Mouse (Mus musculus): Measurements from ENCODE around the gene Stab1.

Stab1 gene

DNA sequence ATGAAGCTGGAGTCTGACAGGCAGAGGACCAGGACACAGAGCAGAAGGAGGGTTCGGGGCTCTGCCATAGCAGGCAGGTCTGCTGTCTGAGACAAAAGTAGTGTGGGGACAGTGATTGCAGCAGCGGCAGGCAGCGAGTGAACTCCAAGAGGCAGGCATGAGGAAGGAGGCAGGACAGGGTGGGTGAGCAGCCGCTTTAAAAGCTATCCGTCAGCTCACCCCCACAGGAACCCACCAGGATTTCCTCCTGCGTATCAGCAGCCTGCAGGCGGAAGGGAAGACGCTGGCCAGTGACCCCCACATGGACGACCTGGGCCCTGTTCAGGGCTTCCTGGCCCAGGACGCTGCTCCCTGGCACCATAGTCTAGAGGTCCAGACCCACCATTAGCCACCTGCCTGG, at the start of gene Stab1:
Gene Stab1, minus strand, starts transcription at position 217 of the 400 bp plus-strand sequence.
- peak; percentile 83 for DNase-seq (ENCODE audit: low read depth)

DNA sequence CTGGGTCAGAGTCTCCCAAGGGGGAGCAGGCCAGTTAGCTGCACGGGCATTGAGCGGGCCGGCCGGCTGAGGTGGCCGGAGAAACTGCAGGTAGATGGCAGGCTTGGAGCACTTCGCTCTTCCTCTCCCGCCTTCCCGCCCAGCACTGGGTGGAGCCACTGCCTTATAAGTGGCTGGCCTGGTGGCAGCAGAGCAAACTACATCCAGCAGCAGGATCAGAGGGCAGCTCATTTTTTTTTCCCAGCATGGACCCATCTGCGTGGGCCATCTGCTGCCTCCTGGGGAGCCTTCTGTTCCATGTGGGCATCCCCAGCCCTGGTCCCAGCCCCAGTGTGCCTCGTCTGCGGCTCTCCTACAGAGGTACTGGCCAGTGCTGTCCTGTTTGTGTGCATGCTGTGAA, 49.2 kb upstream of the Stab1 start, which contains the start of gene Sema3g:
Gene Sema3g, plus strand, starts transcription at position 195 of the 400 bp plus-strand sequence.
- DNase-seq (ENCODE audit: low read depth), result peak; percentile 84

- DNase-seq (ENCODE audit: low read depth), result no peak
Measured at GRCm38 (mm10) chr14:31216846-31217245, 48.4 kb upstream of the Stab1 start, which contains the start of gene Nisch. Nisch (minus strand) TSS chr14:31216946.

GRCm38 (mm10) chr14:31215157-31216002, 46.9 kb upstream of the Stab1 start:
- peak; percentile 74 for DNase-seq (ENCODE audit: low read depth)

- DNase-seq (ENCODE audit: low read depth), result peak; percentile 47
Measured at GRCm38 (mm10) chr14:31214684-31215083, 46.2 kb upstream of the Stab1 start.

DNA sequence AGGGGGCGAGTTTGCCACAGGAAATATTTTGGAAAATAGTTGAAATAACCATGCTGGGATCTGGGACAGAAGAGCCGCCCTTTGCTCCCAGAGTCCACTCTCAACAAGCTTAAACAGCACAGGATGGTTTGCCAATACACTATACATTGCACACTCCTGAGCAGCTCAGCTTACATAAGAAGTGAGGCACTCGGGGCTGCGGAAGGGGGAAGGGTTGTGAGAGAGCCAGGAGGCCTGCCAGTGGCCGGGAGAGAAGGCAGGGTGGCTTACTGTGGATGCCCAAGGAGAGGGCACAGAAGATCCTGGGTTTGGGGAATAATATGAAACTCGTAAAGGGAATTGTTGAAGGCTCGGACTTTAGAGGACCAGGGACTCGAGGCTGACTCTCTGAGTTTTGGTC, 45.4 kb upstream of the Stab1 start:
- no peak for DNase-seq (ENCODE audit: low read depth)

GRCm38 (mm10) chr14:31212499-31212898, 44.1 kb upstream of the Stab1 start:
- no peak for DNase-seq (ENCODE audit: low read depth)

- DNase-seq (ENCODE audit: low read depth), result no peak
Measured at GRCm38 (mm10) chr14:31211854-31212253, 43.4 kb upstream of the Stab1 start.

DNA sequence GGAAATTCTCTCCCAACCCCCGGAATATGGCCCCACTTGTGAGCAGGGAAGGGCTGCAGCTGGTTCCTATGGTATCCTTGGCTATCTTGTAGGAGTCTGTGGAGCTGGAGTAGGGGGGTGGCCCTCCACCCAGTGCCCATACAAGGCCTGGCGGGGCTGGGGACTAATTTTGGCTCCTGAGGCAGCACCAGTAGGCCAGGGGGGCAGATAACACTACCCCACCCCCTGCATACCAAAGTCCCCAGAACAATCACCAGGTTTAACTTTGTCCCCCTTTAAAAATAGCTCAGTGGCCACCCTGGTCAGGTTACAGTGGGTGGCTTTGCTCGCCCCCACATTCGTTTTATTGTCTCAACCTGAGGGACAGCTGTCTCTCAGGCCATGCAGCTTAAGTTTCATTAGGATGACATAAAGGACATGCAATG, 40.7 kb upstream of the Stab1 start:
- DNase-seq (ENCODE audit: low read depth), result no peak

- DNase-seq (ENCODE audit: low read depth), result no peak
Measured at GRCm38 (mm10) chr14:31208084-31208483, 39.6 kb upstream of the Stab1 start, which contains the start of gene Tnnc1. Tnnc1 (plus strand) TSS chr14:31208312.

GRCm38 (mm10) chr14:31207070-31207830, 38.8 kb upstream of the Stab1 start:
- DNase-seq (ENCODE audit: low read depth), result peak; percentile 24

- DNase-seq (ENCODE audit: low read depth), result peak; percentile 91
Measured at GRCm38 (mm10) chr14:31206472-31206981, 38.1 kb upstream of the Stab1 start.

DNA sequence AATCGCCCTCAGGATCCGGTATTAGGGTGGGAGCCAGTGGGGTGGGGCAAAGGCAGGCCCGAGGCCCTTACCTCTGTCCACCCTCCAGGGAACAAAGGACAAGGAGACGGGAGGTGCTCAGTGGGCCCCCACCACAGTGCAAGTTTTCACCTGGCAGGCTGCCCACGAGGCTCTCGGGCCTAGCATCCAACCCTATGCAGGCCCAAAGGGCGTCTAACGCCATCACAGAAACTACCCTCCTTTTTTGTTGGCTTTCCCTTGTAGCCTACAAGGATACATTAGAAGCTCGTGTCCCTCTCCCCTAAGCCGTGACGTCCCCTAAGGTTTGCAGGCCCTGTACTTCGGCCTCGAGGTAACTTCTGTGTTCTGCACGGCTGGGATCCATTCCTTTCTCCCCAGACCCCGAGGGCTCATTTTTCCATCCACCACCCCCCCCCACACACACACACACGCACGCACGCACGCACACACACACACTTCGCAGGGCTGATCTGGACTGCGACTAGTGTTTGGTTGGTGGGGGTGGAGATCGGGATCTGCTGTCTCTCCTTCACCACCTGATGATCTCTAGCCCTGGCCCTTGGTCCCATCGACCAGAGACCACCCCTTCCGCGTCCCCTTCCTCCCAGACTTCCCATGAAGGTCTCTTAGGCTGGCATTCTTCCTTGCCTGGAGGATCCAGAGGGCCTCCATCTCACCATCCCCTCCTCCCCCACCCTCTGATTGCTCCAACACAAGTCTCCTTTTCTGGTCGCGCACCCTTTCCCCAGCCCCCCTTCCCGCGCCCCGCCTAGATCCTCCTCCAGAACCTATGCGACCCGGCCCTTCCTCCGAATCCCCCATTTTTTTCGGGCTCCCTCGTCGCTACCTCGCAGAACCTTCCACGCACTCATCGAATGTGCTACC, 37.4 kb upstream of the Stab1 start:
- peak; percentile 66 for DNase-seq (ENCODE audit: low read depth)

- peak; percentile 39 for DNase-seq (ENCODE audit: low read depth)
Measured at GRCm38 (mm10) chr14:31205244-31205561, 36.8 kb upstream of the Stab1 start.

- DNase-seq (ENCODE audit: low read depth), result peak; percentile 62
Measured at GRCm38 (mm10) chr14:31204844-31205243, 36.4 kb upstream of the Stab1 start.

DNA sequence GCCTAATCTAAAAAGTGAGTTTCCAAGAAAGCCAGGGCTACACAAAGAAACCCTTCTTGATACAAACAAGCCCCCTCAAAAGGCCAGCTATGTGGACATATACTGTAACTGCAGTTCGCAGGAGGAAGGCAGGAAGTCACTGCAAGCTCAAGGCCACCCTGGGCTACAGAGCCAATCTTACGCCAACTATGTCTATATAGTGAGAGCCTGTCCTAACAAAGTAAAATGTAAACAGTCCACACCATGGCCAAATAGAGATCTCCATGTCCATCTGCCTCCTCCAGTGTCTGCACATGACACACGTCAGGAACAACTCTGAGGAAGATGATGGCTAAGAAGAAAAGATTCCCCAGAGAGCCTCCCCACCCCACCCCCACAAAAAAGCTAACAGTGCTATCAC, 31.6 kb upstream of the Stab1 start:
- no peak for DNase-seq (ENCODE audit: low read depth)

- DNase-seq (ENCODE audit: low read depth), result no peak
Measured at GRCm38 (mm10) chr14:31199599-31199998, 31.2 kb upstream of the Stab1 start.

- peak; percentile 49 for DNase-seq (ENCODE audit: low read depth)
Measured at GRCm38 (mm10) chr14:31197547-31198516, 29.4 kb upstream of the Stab1 start.

- peak; percentile 76 for DNase-seq (ENCODE audit: low read depth)
Measured at GRCm38 (mm10) chr14:31195968-31196367, 27.5 kb upstream of the Stab1 start.

DNA sequence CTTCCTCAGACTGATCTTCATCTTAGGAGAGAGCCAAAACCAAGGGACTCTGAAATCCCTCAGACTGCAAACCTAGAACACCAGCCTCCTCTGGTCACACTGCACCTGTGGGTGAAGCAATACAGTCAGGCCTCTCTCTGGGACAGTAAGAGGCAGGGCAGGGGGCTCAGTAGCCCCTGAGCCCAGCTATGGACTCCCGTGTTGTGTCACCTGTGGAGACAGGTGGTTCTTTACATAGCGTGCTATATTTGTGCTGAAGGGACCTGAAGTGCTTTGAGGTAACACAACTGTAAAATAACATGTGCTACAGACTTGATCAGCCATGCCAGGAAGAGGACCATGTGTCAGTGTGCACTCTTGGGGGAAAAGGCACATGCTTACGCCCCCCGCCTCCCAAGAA, 27.1 kb upstream of the Stab1 start:
- no peak for DNase-seq (ENCODE audit: low read depth)
